ENCODE assay signal across 12 mouse cellular contexts in the genomic region with DNA sequence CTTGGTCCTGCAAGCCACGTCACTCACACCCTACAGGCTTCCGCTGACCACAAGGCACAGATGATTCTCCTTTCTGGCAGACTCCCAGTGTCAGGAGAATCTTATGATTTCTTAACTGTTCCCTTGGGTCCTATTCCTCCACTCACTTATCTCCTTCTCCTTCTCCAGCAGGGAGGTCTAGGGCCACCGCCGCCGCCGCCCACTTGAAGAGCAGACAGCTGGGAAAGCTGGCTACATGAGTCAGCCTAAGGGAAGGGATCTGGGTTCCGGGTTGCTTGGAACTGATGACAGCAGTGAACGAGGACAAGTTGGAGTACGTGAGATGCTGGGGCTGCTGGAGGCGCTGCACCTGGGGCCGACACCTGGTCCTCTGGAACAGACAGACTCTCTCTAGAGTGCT.
DNase-seq lines count a peak whose midpoint lies in the region; ATAC-seq and TF ChIP-seq lines count a peak whose summit lies in the region.
"Had no signal": no experiment of that assay in that cellular context is flagged by ENCODE, and none has a peak within 500 bp of the region (broad histone marks: within the 10 kb centered on the region; RNA-seq: fewer than 3 reads in every experiment).

No protein-coding gene starts in this region.

- no peak for TF ChIP-seq CTCF in C2C12 (IDR thresholded peaks at IDR 0.05; ENCODE audit: control insufficient read depth, insufficient read depth, insufficient read length)

- H3K27me3 ChIP-seq in kidney, embryonic 15.5 days: no peaks in the 10 kb centered on the region
- H3K27me3 ChIP-seq in C2C12 (ENCODE audit: control insufficient read depth, insufficient read depth, insufficient read length): no peaks in the 10 kb centered on the region
- H3K27me3 ChIP-seq in forebrain, embryonic 13.5 days: no peaks in the 10 kb centered on the region
- no peaks in the 10 kb centered on the region for H3K27me3 ChIP-seq in midbrain, embryonic 16.5 days (ENCODE audit: control insufficient read depth, insufficient read depth, low read depth, low read length)
- H3K27me3 ChIP-seq: hindbrain, embryonic 12.5 days; neural tube, embryonic 13.5 days had no signal

- ATAC-seq in kidney, embryonic 15.5 days (replicated peaks; ENCODE audit: low FRiP score): no peak
- ATAC-seq in forebrain, embryonic 13.5 days: no peak
- no peak for ATAC-seq in midbrain, embryonic 16.5 days
- ATAC-seq: CD4-positive, CD25-positive, alpha-beta regulatory T cell, adult 4 months had no signal

- no peak overlapping the region for H3K9ac ChIP-seq in kidney, embryonic 15.5 days
- H3K9ac ChIP-seq in forebrain, embryonic 13.5 days: no peak overlapping the region
- H3K9ac ChIP-seq in midbrain, embryonic 16.5 days (ENCODE audit: low read depth, low read length): no peak overlapping the region
- H3K9ac ChIP-seq: hindbrain, embryonic 12.5 days; neural tube, embryonic 13.5 days had no signal

- peaks cover 9% of the 10 kb centered on the region for H3K4me1 ChIP-seq in kidney, embryonic 15.5 days
- no peaks in the 10 kb centered on the region for H3K4me1 ChIP-seq in forebrain, embryonic 13.5 days
- H3K4me1 ChIP-seq in midbrain, embryonic 16.5 days (ENCODE audit: control insufficient read depth, insufficient read depth, low read length): no peaks in the 10 kb centered on the region
- H3K4me1 ChIP-seq: hindbrain, embryonic 12.5 days; neural tube, embryonic 13.5 days had no signal

- H3K27ac ChIP-seq in kidney, embryonic 15.5 days: no peak overlapping the region
- H3K27ac ChIP-seq in forebrain, embryonic 13.5 days: no peak overlapping the region
- H3K27ac ChIP-seq in midbrain, embryonic 16.5 days (ENCODE audit: low read length): no peak overlapping the region
- H3K27ac ChIP-seq: hindbrain, embryonic 12.5 days; neural tube, embryonic 13.5 days had no signal

- no peaks in the 10 kb centered on the region for H3K9me3 ChIP-seq in kidney, embryonic 15.5 days (replicated peaks)
- H3K9me3 ChIP-seq in forebrain, embryonic 13.5 days (replicated peaks): no peaks in the 10 kb centered on the region
- H3K9me3 ChIP-seq in midbrain, embryonic 16.5 days (replicated peaks; ENCODE audit: control insufficient read depth, low read length, poor library complexity, severe bottlenecking): no peaks in the 10 kb centered on the region
- H3K9me3 ChIP-seq: hindbrain, embryonic 12.5 days; neural tube, embryonic 13.5 days had no signal

- DNase-seq in kidney, adult 11 months: peak; percentile 43
- peak; percentile 57 for DNase-seq in gastrocnemius, postnatal 25 days
- DNase-seq in kidney, postnatal 25 days: peak; percentile 41 to 49
- DNase-seq in thymus, postnatal 4 days: no peak

- H3K4me2 ChIP-seq in kidney, embryonic 15.5 days: no peak overlapping the region
- no peak overlapping the region for H3K4me2 ChIP-seq in forebrain, embryonic 13.5 days
- no peak overlapping the region for H3K4me2 ChIP-seq in midbrain, embryonic 16.5 days (ENCODE audit: low read length)
- H3K4me2 ChIP-seq: hindbrain, embryonic 12.5 days; midbrain, embryonic 11.5 days; neural tube, embryonic 13.5 days had no signal

- no peaks in the 10 kb centered on the region for H3K79me3 ChIP-seq in C2C12 (ENCODE audit: low read depth)

- whole genome bisulfite sequencing in kidney, embryonic 15.5 days: 84% methylated on average over 11 of the region's 11 CpGs
- WGBS in forebrain, embryonic 13.5 days: 90% methylated on average over 11 of the region's 11 CpGs
- WGBS in midbrain, embryonic 16.5 days: 87% methylated on average over 11 of the region's 11 CpGs

- H3ac ChIP-seq in C2C12 (ENCODE audit: control insufficient read depth, insufficient read length, low read depth): no peak overlapping the region

- H3K36me3 ChIP-seq in kidney, embryonic 15.5 days: no peaks in the 10 kb centered on the region
- no peaks in the 10 kb centered on the region for H3K36me3 ChIP-seq in C2C12 (ENCODE audit: control insufficient read depth, insufficient read depth)
- H3K36me3 ChIP-seq in forebrain, embryonic 13.5 days (ENCODE audit: poor library complexity, severe bottlenecking): no peaks in the 10 kb centered on the region
- 0 out of 2 replicates have a peak, but pooled peaks cover 2% of the 10 kb centered on the region for H3K36me3 ChIP-seq in midbrain, embryonic 16.5 days (ENCODE audit: control insufficient read depth, insufficient read depth, low read length)
- H3K36me3 ChIP-seq: hindbrain, embryonic 12.5 days; neural tube, embryonic 13.5 days had no signal

- H3K79me2 ChIP-seq in C2C12 (ENCODE audit: control insufficient read depth, insufficient read depth): no peaks in the 10 kb centered on the region

- H3K4me3 ChIP-seq in kidney, embryonic 15.5 days (replicated peaks): no peak overlapping the region
- H3K4me3 ChIP-seq in C2C12 (ENCODE audit: insufficient read depth, poor library complexity, severe bottlenecking): no peak overlapping the region
- H3K4me3 ChIP-seq in forebrain, embryonic 13.5 days: no peak overlapping the region
- no peak overlapping the region for H3K4me3 ChIP-seq in midbrain, embryonic 16.5 days (ENCODE audit: low read depth, low read length)
- H3K4me3 ChIP-seq: hindbrain, embryonic 12.5 days; neural tube, embryonic 13.5 days had no signal

TF ChIP-seq in C2C12, 6 proteins besides CTCF, POLR2A, EP300 and RAD21:
- TF ChIP-seq FOSL1 (IDR thresholded peaks at IDR 0.05; ENCODE audit: insufficient read depth, low read length, poor library complexity, severe bottlenecking) (peak; percentile 27), MAX (IDR thresholded peaks at IDR 0.05) (peak; percentile 17), MYOG (IDR thresholded peaks at IDR 0.05; ENCODE audit: control insufficient read depth, extremely low read depth, insufficient read length) (no peak), MYOD1 (IDR thresholded peaks at IDR 0.05; ENCODE audit: control insufficient read depth, insufficient read length, low read depth) (peak; percentile 81), CEBPB (IDR thresholded peaks at IDR 0.05; ENCODE audit: low read depth) (peak; percentile 58)
TF ChIP-seq in C2C12: peak in this region for 4.
